Mouse (Mus musculus): ENCODE measurements at regions not wholly inside any gene's neighbourhood (a gene's known extent, or its start where the extent isn't known, plus 50 kb on each side); places are given as distances from the start of the nearest gene placed in this dataset.
A peak's percentile ranks its signal among the peaks of the same experiment; 100 is the strongest.

GRCm38 (mm10) chr15:85679864-85680428 lies 54.8 kb upstream of the Ppara start:
- Histone ChIP-seq H3K4me1 (ENCODE audit: insufficient read depth, low read depth, low read length) (peaks cover 13% of the 10 kb centered on the region), H3K9ac (replicated peaks; ENCODE audit: low read depth) (no peak overlapping the region), H3K4me2 (replicated peaks; ENCODE audit: low read depth, low read length) (no peak overlapping the region), H3K4me3 (ENCODE audit: low read depth, low read length) (no peak overlapping the region), H3K36me3 (ENCODE audit: insufficient read depth, low read length) (0 out of 2 replicates have a peak, but pooled peaks cover 7% of the 10 kb centered on the region), H3K9me3 (ENCODE audit: low read length) (no peaks in the 10 kb centered on the region), H3K27ac (ENCODE audit: low read length) (peak overlapping the region; percentile 64; the same call in 1 of the 2 replicates), H3K27me3 (replicated peaks; ENCODE audit: insufficient read depth, low read length) (no peaks in the 10 kb centered on the region)
- no peak for ATAC-seq
- DNase-seq (ENCODE audit: low spot score), result no peak
- 61% methylated on average over 10 of the region's 10 CpGs for WGBS
- TF ChIP-seq EP300 (IDR thresholded peaks at IDR 0.05) (no peak), CTCF (IDR thresholded peaks at IDR 0.05) (no peak)

GRCm38 (mm10) chr15:85680460-85681224 lies 54.1 kb upstream of the Ppara start:
- Histone ChIP-seq H3K4me1 (ENCODE audit: insufficient read depth, low read depth, low read length) (peaks cover 18% of the 10 kb centered on the region), H3K4me3 (ENCODE audit: low read depth, low read length) (no peak overlapping the region), H3K9me3 (ENCODE audit: low read length) (no peaks in the 10 kb centered on the region), H3K27me3 (replicated peaks; ENCODE audit: insufficient read depth, low read length) (no peaks in the 10 kb centered on the region), H3K4me2 (replicated peaks; ENCODE audit: low read depth, low read length) (peak overlapping the region; percentile 17; the same call in 1 of the 2 replicates), H3K9ac (replicated peaks; ENCODE audit: low read depth) (0 out of 2 replicates have a peak overlapping the region, but pooled peaks have one; percentile 1), H3K27ac (ENCODE audit: low read length) (peak overlapping the region; percentile 38), H3K36me3 (ENCODE audit: insufficient read depth, low read length) (0 out of 2 replicates have a peak, but pooled peaks cover 7% of the 10 kb centered on the region)
- TF ChIP-seq EP300 (IDR thresholded peaks at IDR 0.05), result no peak
- no peak for TF ChIP-seq CTCF (IDR thresholded peaks at IDR 0.05)
- DNase-seq (ENCODE audit: low spot score) (peak; percentile 32), ATAC-seq (no peak)
- 29% methylated on average over 13 of the region's 13 CpGs for WGBS

DNA sequence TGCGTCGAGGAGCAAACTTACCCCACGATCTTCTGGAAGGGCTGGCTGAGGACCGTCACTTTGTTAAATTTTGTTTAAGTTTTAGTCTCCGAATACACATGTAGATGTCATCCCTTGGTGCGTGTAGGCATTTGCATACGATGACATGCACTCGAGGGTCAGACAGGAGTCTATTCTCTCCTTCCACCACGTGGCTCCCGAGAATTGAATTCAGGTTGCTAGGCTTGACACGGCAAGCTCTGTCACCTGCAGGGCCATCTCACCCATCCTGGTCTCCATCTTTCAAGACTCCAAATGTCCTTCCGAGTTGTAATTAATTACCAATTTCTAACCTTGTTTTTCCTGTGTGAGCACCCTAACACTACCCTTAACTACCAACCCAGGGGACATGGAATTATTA lies 52.7 kb upstream of the Ppara start:
- Histone ChIP-seq H3K4me3 (ENCODE audit: low read depth, low read length) (no peak overlapping the region), H3K4me1 (ENCODE audit: insufficient read depth, low read depth, low read length) (peaks cover 26% of the 10 kb centered on the region)
- no peak for ATAC-seq

GRCm38 (mm10) chr15:85682780-85683179 lies 52.0 kb upstream of the Ppara start:
- no peaks in the 10 kb centered on the region for H3K27me3 ChIP-seq (replicated peaks; ENCODE audit: insufficient read depth, low read length)
- H3K9me3 ChIP-seq (ENCODE audit: low read length), result no peaks in the 10 kb centered on the region
- no peak overlapping the region for H3K4me2 ChIP-seq (replicated peaks; ENCODE audit: low read depth, low read length)
- no peak for DNase-seq (ENCODE audit: low spot score)
- peaks cover 26% of the 10 kb centered on the region for H3K4me1 ChIP-seq (ENCODE audit: insufficient read depth, low read depth, low read length)
- ATAC-seq, result no peak
- H3K36me3 ChIP-seq (ENCODE audit: insufficient read depth, low read length), result 0 out of 2 replicates have a peak, but pooled peaks cover 7% of the 10 kb centered on the region
- H3K4me3 ChIP-seq (ENCODE audit: low read depth, low read length), result no peak overlapping the region
- TF ChIP-seq CTCF (IDR thresholded peaks at IDR 0.05), result no peak
- TF ChIP-seq EP300 (IDR thresholded peaks at IDR 0.05), result no peak
- WGBS, result 50% methylated on average over 6 of the region's 6 CpGs
- no peak overlapping the region for H3K9ac ChIP-seq (replicated peaks; ENCODE audit: low read depth)
- H3K27ac ChIP-seq (ENCODE audit: low read length), result no peak overlapping the region

More for the DNA sequence above, 52.7 kb upstream of the Ppara start:
- H3K36me3 ChIP-seq (ENCODE audit: insufficient read depth, low read length), result 0 out of 2 replicates have a peak, but pooled peaks cover 7% of the 10 kb centered on the region
- 75% methylated on average over 12 of the region's 12 CpGs for WGBS
- no peaks in the 10 kb centered on the region for H3K27me3 ChIP-seq (replicated peaks; ENCODE audit: insufficient read depth, low read length)
- H3K9me3 ChIP-seq (ENCODE audit: low read length), result no peaks in the 10 kb centered on the region
- TF ChIP-seq CTCF (IDR thresholded peaks at IDR 0.05) (no peak), EP300 (IDR thresholded peaks at IDR 0.05) (no peak)
- no peak overlapping the region for H3K27ac ChIP-seq (ENCODE audit: low read length)
- no peak for DNase-seq (ENCODE audit: low spot score)
- H3K4me2 ChIP-seq (replicated peaks; ENCODE audit: low read depth, low read length), result no peak overlapping the region
- H3K9ac ChIP-seq (replicated peaks; ENCODE audit: low read depth), result no peak overlapping the region

DNA sequence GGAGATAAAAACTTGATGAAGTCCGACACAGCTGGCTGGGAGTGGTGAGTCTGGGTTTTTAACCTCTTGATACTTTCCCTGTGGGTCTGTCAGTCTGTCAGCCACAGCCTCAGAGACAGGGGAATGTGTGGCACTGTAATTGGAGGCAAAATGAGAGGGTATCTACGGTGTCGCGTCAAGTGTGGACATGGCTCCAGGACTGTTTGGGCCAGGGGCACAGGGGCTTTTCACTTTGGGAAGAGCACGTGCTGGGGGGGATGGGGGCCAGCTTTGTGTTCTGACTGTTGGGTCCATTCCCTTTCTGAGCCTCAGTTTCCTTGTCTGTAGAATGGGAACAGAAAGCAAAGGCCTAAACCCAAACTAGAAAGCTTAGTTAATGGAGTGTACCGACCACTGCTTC lies 51.5 kb upstream of the Ppara start:
- no peak overlapping the region for H3K4me2 ChIP-seq (replicated peaks; ENCODE audit: low read depth, low read length)
- WGBS, result 74% methylated on average over 6 of the region's 6 CpGs
- peaks cover 26% of the 10 kb centered on the region for H3K4me1 ChIP-seq (ENCODE audit: insufficient read depth, low read depth, low read length)
- H3K27ac ChIP-seq (ENCODE audit: low read length), result no peak overlapping the region
- DNase-seq (ENCODE audit: low spot score) (no peak), ATAC-seq (no peak)
- H3K9me3 ChIP-seq (ENCODE audit: low read length), result no peaks in the 10 kb centered on the region
- no peaks in the 10 kb centered on the region for H3K27me3 ChIP-seq (replicated peaks; ENCODE audit: insufficient read depth, low read length)
- no peak overlapping the region for H3K9ac ChIP-seq (replicated peaks; ENCODE audit: low read depth)
- TF ChIP-seq CTCF (IDR thresholded peaks at IDR 0.05), result no peak
- no peak for TF ChIP-seq EP300 (IDR thresholded peaks at IDR 0.05)
- 0 out of 2 replicates have a peak, but pooled peaks cover 7% of the 10 kb centered on the region for H3K36me3 ChIP-seq (ENCODE audit: insufficient read depth, low read length)
- H3K4me3 ChIP-seq (ENCODE audit: low read depth, low read length), result no peak overlapping the region

DNA sequence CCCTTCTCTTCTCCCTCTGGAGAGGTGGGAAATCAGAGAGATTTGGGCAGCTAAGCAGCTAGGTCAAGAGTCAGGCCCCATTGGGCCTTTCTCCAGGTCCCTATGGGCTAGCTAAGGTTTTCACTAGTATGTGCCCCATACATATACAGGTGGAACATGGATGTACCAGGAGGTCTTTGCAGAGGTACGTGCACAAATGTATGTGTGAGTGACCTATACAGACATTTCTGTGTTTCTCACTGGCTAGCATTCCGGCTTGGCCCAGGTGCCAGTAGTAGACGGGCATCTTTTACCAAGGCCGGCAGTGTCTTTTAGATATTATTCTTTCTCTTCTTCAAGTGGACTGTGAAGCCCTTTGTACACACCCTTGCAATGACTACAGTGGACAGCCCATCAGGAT lies 51.1 kb upstream of the Ppara start:
- no peak for ATAC-seq
- 92% methylated on average over 4 of the region's 4 CpGs for WGBS
- Histone ChIP-seq H3K27me3 (replicated peaks; ENCODE audit: insufficient read depth, low read length) (no peaks in the 10 kb centered on the region), H3K27ac (ENCODE audit: low read length) (peak overlapping the region; percentile 68), H3K9ac (replicated peaks; ENCODE audit: low read depth) (no peak overlapping the region), H3K4me2 (replicated peaks; ENCODE audit: low read depth, low read length) (no peak overlapping the region), H3K4me3 (ENCODE audit: low read depth, low read length) (no peak overlapping the region), H3K9me3 (ENCODE audit: low read length) (no peaks in the 10 kb centered on the region), H3K36me3 (ENCODE audit: insufficient read depth, low read length) (0 out of 2 replicates have a peak, but pooled peaks cover 7% of the 10 kb centered on the region), H3K4me1 (ENCODE audit: insufficient read depth, low read depth, low read length) (peaks cover 26% of the 10 kb centered on the region)
- DNase-seq (ENCODE audit: low spot score), result no peak
- no peak for TF ChIP-seq EP300 (IDR thresholded peaks at IDR 0.05)
- no peak for TF ChIP-seq CTCF (IDR thresholded peaks at IDR 0.05)

Data from lung, postnatal 0 days (tissue).